Mouse (Mus musculus) embryonic fibroblast, embryonic 13.5 days (primary cell): ENCODE data around the gene Utp14b.

ENCODE experiments used
- CTCF ChIP-seq: IDR thresholded peaks from 2 replicates; pipeline ENCODE4 v1.5.1; 2011; ENCODE audit warnings: mild to moderate bottlenecking, control low read depth, low read length, moderate library complexity, borderline replicate concordance; ENCODE audit not compliant: insufficient read depth
- POLR2A ChIP-seq: IDR thresholded peaks from 2 replicates; pipeline ENCODE4 v1.6.1; 2011; ENCODE audit warnings: low read depth, mild to moderate bottlenecking, control low read depth, low read length, moderate library complexity

- TF ChIP-seq CTCF (no peak), POLR2A (no peak)
These were observed 16.0 kb upstream of the Utp14b start for GRCm38 (mm10) chr1:78641791-78642190.
